Mouse (Mus musculus) testis, adult 2 months (tissue): ENCODE results near the gene Pld2.

Source experiments
- CTCF ChIP-seq: fragments of 200-500 bp; IDR thresholded peaks from 2 replicates; pipeline ENCODE4 v1.5.1; 2012; ENCODE audit warnings: low read depth, mild to moderate bottlenecking, inconsistent platforms, low read length, moderate library complexity; ENCODE audit not compliant: control insufficient read depth, insufficient read depth, insufficient replicate concordance
- POLR2A ChIP-seq: fragments of 200-500 bp; IDR thresholded peaks from 2 replicates; pipeline ENCODE4 v1.6.1; 2012; ENCODE audit warnings: low read depth, mild to moderate bottlenecking, inconsistent platforms, low read length, moderate library complexity; ENCODE audit not compliant: control insufficient read depth

DNA sequence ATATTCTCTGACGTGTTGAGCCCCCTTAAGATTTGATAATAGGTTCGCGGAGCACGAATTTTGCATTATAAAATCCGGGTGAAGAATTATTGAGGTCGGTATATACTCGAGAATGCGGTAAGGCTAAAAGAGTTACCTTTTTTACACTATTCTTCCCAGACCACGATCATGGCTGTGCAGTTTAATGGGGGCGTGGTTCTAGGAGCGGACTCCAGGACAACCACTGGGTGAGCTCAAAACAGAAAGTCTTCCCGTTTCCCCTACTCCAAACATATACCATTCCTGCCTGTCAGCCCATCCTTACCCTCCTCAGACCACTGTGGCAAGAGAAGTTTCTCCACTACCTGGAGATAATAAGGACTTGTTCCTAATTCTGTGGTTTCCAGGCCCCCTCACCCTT is 14.1 kb upstream of the Pld2 start:
- TF ChIP-seq POLR2A (no peak), CTCF (no peak)
